Mouse (Mus musculus): ENCODE measurements around the gene Lonp2. TPM values are rescaled to one million over a fixed set of nuclear protein-coding genes. Genes with fewer than 3 reads are reported as not detected.

Lonp2 gene
- total RNA-seq, 4 experiments from 2014 or later, result 60.5 to 70.7 (median 68.5) TPM

GRCm38 (mm10) chr8:86745935-86746441, 122.1 kb downstream of the Lonp2 start:
- DNase-seq (ENCODE audit: low spot score in 2 of 2), result peak; percentile 91 to 93

- DNase-seq (ENCODE audit: low spot score in 2 of 2), result no peak
Observed at GRCm38 (mm10) chr8:86746511-86746910, 122.7 kb downstream of the Lonp2 start.

DNA sequence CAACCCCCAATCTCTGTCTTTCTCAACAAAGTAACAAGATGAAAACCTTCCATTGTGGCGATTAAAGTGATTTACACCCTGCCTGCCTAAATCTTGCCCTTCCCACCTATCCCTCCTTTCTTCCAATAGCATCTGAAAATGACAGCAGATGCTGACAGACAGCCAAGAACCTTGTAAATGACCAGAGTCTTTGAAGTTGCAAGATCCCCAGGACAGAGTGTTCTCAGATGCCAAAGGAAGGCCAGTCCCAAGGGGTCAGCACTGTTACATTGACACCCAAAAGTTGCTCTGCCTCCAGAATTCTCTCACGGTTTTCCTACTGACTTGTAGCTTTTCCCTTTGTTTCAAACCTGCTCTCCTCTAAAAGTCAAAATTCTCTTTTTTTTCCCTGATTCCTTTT, 126.0 kb downstream of the Lonp2 start:
- DNase-seq (ENCODE audit: low spot score in 2 of 2), result no peak

DNA sequence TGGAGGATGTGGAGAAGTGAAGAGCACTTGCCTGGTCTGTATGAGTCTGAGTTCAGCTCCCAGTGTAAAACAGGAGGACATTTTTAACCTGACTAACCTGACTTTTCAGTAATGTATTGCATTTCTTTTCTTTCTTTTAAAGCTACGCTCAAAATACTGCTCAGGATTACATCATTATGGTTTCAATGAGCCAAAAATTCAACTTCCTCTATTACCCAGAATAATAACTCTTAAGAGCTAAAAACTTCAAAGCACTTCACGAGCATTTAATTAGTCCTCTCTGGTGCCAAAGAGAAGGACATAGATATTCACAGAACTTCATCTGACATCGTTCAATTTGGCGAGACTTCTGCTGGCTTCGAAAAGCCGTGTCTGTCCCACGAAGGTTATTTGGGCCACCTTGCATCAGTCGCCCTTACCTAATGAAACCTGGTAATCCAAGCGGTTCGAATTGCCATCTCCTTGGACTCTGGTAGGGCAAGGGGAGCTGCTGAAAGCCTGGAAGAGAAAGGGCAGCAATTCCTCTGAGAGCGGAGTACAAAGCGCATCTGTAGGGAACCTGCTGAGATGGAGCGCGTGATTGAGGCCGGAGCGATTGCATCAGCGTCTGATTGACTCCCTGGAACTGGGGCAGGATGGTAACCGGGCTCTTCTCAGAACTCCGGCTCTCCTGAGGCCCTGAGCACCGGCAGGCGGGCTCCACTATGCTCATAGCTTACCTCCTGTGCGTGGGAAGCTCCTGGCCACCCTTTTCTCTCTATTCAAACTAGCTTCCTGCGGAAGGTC, 133.3 kb downstream of the Lonp2 start:
- peak in 1 of 2 experiments; percentile 20 for DNase-seq (ENCODE audit: low spot score in 2 of 2)

- no peak for DNase-seq (ENCODE audit: low spot score in 2 of 2)
Observed at GRCm38 (mm10) chr8:86758651-86759050, 134.8 kb downstream of the Lonp2 start.

- no peak for DNase-seq (ENCODE audit: low spot score in 2 of 2)
Observed at GRCm38 (mm10) chr8:86759090-86759491, 135.2 kb downstream of the Lonp2 start.

DNA sequence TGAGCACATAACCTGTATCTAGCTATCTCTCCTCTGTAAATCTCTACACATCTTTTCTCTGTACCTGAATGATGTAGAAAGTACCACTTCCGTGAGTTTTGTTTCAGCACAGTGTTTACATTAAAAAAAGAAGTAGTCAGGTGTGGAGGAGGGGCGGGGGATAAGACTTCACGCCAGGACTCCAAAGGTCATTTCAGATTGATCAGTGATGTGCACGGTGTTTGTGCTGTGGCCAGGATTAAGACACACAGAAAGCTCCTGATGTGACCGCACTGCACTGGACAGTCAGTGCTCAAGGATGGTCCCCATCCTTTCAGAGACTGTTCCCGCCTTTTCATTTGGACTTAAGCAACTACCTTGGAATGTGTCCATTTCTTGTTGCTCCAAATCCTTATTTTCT, 136.9 kb downstream of the Lonp2 start:
- DNase-seq (ENCODE audit: low spot score in 2 of 2), result no peak

GRCm38 (mm10) chr8:86762806-86763205, 139.0 kb downstream of the Lonp2 start:
- no peak for DNase-seq (ENCODE audit: low spot score in 2 of 2)

DNA sequence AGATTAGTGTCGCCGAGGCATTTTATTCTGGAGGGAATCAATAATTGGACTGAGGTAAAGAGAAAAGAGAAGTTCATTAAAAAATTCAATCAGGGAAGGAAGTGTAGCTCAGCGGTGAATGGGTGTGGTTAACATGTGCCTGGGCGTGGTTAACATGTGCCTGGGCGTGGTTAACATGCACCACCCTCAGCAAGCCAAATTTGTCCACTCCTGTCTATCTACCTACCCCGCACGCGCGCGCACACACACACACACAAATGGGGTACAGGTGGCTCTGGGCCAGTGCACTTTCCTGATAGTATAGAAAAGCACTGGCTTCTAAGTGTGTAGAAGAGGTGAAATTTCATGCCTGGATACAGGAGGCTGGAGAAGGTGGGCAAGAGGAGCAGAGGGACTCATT, 141.3 kb downstream of the Lonp2 start:
- no peak for DNase-seq (ENCODE audit: low spot score in 2 of 2)

DNA sequence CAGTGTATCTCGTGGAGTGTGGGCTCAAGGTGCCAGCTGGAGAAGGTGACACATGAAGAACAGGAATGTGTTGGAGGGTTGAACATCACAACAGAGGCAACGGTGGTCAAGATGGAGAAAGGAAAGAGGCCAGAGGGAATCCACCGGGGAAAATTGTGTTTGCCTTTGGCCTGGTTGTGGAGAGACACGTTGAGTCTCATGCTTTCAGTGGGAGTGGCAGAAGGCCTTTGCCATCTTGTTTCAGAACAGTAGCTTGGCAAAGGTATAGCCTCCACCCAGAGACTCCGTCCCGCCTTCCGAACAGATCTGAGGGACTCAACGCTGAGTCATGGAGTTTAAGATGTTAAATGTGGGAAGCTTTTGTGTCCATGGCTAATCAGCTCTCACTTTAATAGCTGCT, 141.8 kb downstream of the Lonp2 start:
- DNase-seq (ENCODE audit: low spot score in 2 of 2), result no peak

- no peak for DNase-seq (ENCODE audit: low spot score in 2 of 2)
Observed at GRCm38 (mm10) chr8:86766548-86767211, 142.8 kb downstream of the Lonp2 start.

DNA sequence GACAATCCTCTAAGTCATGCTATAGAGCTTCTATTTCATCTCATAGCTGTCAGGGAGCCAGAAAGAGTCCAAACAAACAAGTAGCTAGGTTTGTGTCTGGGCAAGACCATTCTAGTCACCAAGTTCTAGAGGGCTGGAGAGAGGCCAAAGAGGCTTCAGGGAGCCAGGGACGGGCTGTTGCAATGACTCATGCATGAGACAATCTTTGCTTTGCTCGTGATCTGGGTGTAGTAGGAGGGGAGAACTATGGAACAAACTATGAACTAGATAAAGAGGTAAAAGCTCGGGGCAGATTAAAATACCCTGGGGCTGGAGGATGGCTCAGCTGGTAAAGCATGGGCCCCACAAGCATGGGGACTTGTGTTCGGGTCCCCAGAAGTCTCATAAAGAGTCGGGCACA, 144.7 kb downstream of the Lonp2 start:
- DNase-seq (ENCODE audit: low spot score in 2 of 2), result peak; percentile 44

GRCm38 (mm10) chr8:86769945-86770715, 146.3 kb downstream of the Lonp2 start:
- no peak for DNase-seq (ENCODE audit: low spot score in 2 of 2)

Small RNA genes within 50 kb of the gene (microRNA-seq; reads per million reads assigned to microRNA genes)
- gene Gm44348, result not detected

Other genes starting within 250 kb of the Lonp2 start
- gene Abcc12, start 43.4 kb upstream of the Lonp2 start, total RNA-seq (2022), result under 1 TPM in 1 of 4 experiments, not detected in 3; 0.05 TPM
- gene Gm10638, start 121.7 kb downstream of the Lonp2 start, total RNA-seq (2022), result 1 to 10 TPM; 1.5 to 7.1 (median 4.4) TPM
- gene Siah1a, start 121.9 kb downstream of the Lonp2 start, total RNA-seq (2022), result 10 to 100 TPM; 10.4 to 14.5 (median 11.7) TPM

Data from gastrocnemius, adult 8-10 months (tissue).